Mouse (Mus musculus): ENCODE data around the gene Pbx1.

- TF ChIP-seq CTCF (IDR thresholded peaks at IDR 0.05; ENCODE audit: low read depth) (no peak), EP300 (optimal IDR thresholded peaks at IDR 0.05) (no peak)
Observed at GRCm38 (mm10) chr1:168402683-168403082, 29.4 kb downstream of the Pbx1 start.
